Mouse (Mus musculus) hindbrain, embryonic 15.5 days (tissue): Measurements from ENCODE around the gene Itsn2. TPM values are rescaled to one million over a fixed set of nuclear protein-coding genes. Genes with fewer than 3 reads are reported as not detected.

Source experiments
- polyA plus RNA-seq: library from polyadenylated mRNA; unstranded; fragments of >200 nt; fragmentation: Nextera tagmentation; extraction: Ambion mirVana; gene quantifications from 2 replicates; pipeline ENCODE4 v1.2.1, GENCODE M21; 2015

Gene Itsn2
- polyA plus RNA-seq, 1 experiment from 2014 or later: 24.1 TPM

Other genes starting within 250 kb of the Itsn2 start
- 14.1 and 16.8 TPM in 2 replicates for gene Ncoa1, start 115.5 kb upstream of the Itsn2 start, polyA plus RNA-seq
- not detected in 2 replicates for gene Gm3625, start 289 bp downstream of the Itsn2 start, polyA plus RNA-seq
- gene Fam228a, start 145.8 kb downstream of the Itsn2 start, polyA plus RNA-seq: 0.91 and 1.1 TPM in 2 replicates
- gene Pfn4, start 176.4 kb downstream of the Itsn2 start, polyA plus RNA-seq: 13.7 and 13.8 TPM in 2 replicates
- 7.2 TPM in 2 replicates for gene Fam228b, start 176.6 kb downstream of the Itsn2 start, polyA plus RNA-seq
- gene Sf3b6, start 224.9 kb downstream of the Itsn2 start, polyA plus RNA-seq: 174 and 203 TPM in 2 replicates
- 60.0 and 71.2 TPM in 2 replicates for gene Fkbp1b, start 249.0 kb downstream of the Itsn2 start, polyA plus RNA-seq